Mouse (Mus musculus) cerebral cortex, adult 2 months (tissue): ENCODE results near the gene Ascl4.

ENCODE experiments used
- WGBS: fragments of 180-500 bp; shearing (Covaris S2); methylation state at CpG from one replicate; pipeline ENCODE4 v1.1.7; 2018; 5-methylcytosine and 5-hydroxymethylcytosine counted together

The Ascl4 gene

DNA sequence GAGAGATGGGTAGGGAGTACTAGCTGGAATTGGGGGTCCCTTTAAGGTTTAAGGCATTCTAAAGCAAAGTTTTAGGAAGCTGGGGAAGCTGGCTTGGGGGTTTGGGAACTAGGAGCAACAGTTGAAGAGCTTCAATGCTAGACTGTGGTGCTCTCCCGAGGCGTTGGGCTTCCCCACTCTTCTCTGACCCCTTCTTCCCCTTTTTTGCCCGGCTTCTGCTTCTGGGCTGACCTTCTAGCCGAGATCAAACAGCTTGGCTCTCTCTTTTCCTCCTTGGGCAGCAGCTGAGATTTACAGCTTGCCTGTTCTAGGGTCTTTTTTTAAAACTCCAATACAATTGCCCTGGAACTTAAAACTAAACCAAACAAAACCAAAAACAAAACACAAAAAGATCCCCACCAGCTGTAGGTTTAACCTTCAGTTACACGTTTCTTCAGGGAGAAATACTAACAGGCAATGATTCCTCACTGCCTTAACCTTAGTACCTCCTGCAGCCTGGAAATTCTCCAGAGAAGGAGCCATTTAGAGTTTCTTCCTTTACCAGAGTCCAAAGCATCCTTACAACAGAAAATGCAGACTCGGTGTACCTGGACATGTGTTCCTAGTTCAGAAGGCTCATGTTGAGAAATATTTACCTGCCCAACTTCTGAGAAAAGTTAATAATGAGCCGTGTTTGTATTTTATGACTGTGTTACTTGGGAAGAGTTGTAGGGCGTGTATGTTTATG, 42.6 kb downstream of the Ascl4 start:
- 69% methylated on average over 8 of the region's 8 CpGs for WGBS

DNA sequence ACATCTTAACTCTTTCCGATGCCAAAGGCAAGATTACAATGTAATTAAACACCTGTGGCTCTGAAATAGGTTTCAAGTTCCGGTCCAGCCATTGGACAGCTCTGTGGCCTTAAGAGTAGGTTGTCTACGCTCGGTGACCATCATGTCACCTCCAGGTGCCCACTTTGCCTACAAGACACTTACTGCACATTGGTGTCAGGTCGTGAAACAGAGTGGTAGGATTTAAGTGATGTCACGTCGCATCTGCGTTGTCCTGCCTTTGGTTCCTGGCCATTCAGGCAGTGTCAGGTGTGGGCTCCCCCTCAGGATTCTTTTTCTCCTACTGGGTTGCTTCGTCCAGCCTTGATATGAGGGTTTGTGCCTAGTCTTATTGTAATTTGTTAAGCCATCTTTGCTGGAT, 44.3 kb downstream of the Ascl4 start:
- 96% methylated on average over 9 of the region's 9 CpGs for WGBS

DNA sequence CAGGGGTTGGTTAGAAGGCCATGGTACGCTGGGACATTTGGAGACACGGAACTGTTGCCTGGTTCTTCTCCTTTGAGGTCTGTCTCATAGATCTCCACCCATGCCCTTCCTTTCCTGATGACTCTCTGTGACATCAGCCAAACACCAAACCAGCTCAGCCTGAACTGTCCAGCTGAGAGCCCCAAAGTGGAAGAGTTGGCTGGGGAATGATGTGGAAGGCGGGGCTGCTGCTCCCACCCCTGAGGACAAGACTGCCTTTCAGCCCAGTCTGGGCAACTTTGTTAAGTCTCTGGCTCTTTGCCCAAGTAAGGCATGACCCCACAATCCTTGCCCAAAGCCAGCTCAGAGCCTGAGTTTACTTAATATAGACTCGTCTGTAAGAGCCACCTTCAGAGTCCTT, 45.4 kb downstream of the Ascl4 start:
- 63% methylated on average over 4 of the region's 4 CpGs for WGBS

DNA sequence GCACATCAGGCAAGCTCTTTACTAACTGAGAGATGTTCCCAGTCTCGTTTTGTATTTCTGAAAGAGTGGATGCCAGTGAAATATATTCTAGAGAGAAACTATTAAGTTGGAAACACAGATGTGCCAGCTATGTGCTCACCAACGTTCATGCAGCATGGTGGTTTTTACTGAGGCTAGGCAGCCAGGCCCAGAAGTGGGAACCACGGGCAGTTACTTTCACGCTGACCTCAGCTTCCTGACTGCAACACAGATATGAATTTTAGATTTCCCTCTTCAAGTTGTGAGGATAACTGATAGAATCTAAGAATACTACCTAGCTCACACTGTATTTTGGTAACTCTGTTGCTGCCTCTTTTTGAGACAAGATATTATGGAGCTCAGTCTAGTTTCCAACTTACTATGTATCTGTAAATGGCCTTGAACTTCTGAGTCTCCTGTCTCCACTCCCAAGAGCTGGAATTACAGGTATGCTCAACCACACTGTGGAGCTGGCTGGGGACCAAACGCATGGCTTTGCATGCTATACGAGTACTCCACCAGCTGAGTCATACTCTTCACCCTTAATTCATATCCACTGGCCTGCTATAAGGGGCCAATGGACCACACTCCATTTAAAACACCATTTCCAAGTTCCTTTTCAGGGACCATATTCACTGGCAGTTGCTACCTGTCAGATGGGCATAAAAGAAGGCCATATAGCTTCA, 62.1 kb downstream of the Ascl4 start:
- 68% methylated on average over 6 of the region's 6 CpGs for WGBS

DNA sequence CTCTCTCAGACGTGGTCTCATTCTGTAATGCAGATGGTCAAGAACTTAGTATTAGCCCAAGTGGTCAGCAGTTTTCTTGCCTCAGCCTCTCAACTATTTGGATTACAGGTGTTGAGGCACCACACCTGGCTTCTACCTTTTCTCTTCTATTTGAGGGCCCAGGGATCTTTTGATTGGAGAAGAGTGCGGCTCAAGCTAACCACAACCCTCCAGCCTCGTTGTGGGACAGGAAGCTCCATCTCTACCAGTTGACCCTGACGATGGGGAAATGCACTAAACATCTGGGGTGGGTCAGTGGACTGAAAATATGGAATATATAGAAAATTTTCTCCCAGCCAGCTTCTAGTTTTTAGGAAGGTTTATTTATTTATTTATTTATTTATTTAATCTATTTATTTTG, 64.9 kb downstream of the Ascl4 start:
- WGBS, result 86% methylated on average over 4 of the region's 4 CpGs

DNA sequence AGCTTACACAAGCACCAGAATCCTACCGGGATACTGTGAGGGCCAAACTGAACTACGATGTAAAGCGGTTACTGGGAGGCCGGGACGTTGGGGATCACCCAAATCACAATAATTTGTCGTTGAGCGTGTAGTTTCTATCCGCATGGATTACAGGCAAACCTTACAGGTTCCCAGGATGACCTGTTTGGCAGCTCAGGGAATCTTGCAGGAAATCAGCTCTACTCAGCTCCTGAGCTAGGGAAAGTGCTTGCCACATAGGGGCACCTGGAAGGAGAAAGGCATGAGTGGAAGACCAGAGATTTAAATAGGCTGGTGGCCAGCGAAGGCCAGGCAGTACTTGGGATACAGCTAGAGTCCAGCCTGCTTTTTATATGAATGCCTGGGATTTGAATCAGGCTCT, 66.4 kb downstream of the Ascl4 start:
- WGBS, result 94% methylated on average over 9 of the region's 9 CpGs

DNA sequence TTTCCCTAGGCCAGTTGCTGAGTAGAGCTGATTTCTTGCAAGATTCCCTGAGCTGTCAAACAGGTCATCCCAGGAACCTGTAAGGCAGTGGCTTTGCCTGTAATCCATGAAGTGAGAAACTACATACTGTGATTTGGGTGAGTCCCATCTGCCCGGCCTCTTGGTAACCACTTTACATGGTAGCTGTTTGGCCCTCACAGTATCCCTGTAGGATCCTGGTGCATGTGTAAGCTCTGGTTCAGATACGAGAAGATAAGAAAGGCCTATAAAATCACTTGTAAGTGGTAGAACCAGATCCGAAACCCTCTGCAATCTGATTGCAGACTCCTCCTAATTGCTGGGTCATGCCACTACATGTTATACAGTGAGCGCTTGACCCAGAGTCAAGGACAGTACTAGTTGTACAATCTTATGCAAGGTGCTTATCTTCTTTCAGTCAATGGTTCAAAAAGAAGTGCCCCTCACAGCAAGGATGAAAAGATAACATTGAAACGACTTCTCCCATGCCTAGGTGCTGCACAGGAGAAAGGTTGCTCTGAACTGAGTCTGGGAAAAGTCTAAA, 67.1 kb downstream of the Ascl4 start:
- WGBS, result 88% methylated on average over 5 of the region's 5 CpGs
